Mouse (Mus musculus) C2C12 (cell line): Measurements from ENCODE around the gene Macc1. TPM values are rescaled to one million over a fixed set of nuclear protein-coding genes. Genes with fewer than 3 reads are reported as not detected.

Experiments used
- H3K27me3 ChIP-seq: one replicate; pipeline ENCODE4 v1.6.1; 2011; ENCODE audit not compliant: control insufficient read depth, insufficient read depth, insufficient read length
- H3K36me3 ChIP-seq: one replicate; pipeline ENCODE4 v1.6.1; 2011; ENCODE audit not compliant: control insufficient read depth, insufficient read depth
- H3K4me3 ChIP-seq: one replicate; pipeline ENCODE4 v1.5.1; 2011; ENCODE audit warnings: mild to moderate bottlenecking, control low read depth; ENCODE audit not compliant: poor library complexity, insufficient read depth, severe bottlenecking
- H3K79me2 ChIP-seq: one replicate; pipeline ENCODE4 v1.6.1; 2011; ENCODE audit not compliant: control insufficient read depth, insufficient read depth
- H3K79me3 ChIP-seq: one replicate; pipeline ENCODE4 v1.6.1; 2011; ENCODE audit warnings: low read depth, control low read depth
- H3ac ChIP-seq: one replicate; pipeline ENCODE3; 2011; ENCODE audit warnings: low read depth; ENCODE audit not compliant: control insufficient read depth, insufficient read length
- CEBPB ChIP-seq: IDR thresholded peaks from one replicate; pipeline ENCODE4 v1.6.1; 2011; ENCODE audit warnings: low read depth, mild to moderate bottlenecking, control low read depth, moderate library complexity
- CTCF ChIP-seq: IDR thresholded peaks from one replicate; pipeline ENCODE4 v1.5.1; 2011; ENCODE audit not compliant: control insufficient read depth, insufficient read depth, insufficient read length
- FOSL1 ChIP-seq: IDR thresholded peaks from one replicate; pipeline ENCODE4 v1.8.0; 2011; ENCODE audit warnings: mild to moderate bottlenecking, low read length; ENCODE audit not compliant: poor library complexity, insufficient read depth, severe bottlenecking
- MAX ChIP-seq: IDR thresholded peaks from one replicate; pipeline ENCODE4 v1.6.1; 2011; ENCODE audit warnings: mild to moderate bottlenecking, control low read depth
- MYOD1 ChIP-seq: IDR thresholded peaks from one replicate; pipeline ENCODE4 v1.6.1; 2011; ENCODE audit warnings: low read depth; ENCODE audit not compliant: control insufficient read depth, insufficient read length
- MYOG ChIP-seq: IDR thresholded peaks from one replicate; pipeline ENCODE4 v1.6.1; 2011; ENCODE audit not compliant: control insufficient read depth, insufficient read length; ENCODE audit errors: extremely low read depth
- USF1 ChIP-seq: IDR thresholded peaks from one replicate; pipeline ENCODE4 v1.6.1; 2011; ENCODE audit warnings: low read depth, mild to moderate bottlenecking, control low read depth, moderate library complexity
- polyA plus RNA-seq: library from polyadenylated mRNA; unstranded; fragments of >200 nt; fragmentation: generic; extraction: Trizol; gene quantifications from one replicate; pipeline ENCODE4 v1.2.1, GENCODE M21; 2012; ENCODE audit warnings: missing spikeins

Gene Macc1
- polyA plus RNA-seq, 1 experiment, result 0.39 TPM

DNA sequence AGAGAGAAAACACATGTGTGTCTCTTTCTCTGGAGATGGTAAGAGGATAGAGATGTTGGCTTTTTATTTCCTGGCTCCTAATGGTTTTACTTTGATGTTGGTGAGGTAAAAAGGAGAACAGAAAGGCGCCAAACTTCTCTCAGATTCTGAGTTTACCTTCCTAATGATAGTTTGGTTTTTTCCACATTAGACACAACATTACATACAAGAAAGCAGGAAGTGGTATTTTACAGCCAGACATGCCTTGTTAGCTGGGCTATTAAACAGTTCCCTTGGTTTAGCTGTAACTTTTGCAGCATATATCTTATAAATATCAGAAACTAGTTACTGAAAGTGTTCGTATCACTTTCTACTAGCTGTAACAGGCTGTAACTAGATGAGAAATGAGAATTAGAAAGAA lies 96.9 kb downstream of the Macc1 start:
- TF ChIP-seq MYOG, result no peak
- TF ChIP-seq MYOD1, result no peak
- no peak for TF ChIP-seq USF1
- no peak for TF ChIP-seq CEBPB
- TF ChIP-seq FOSL1, result no peak
- no peak for TF ChIP-seq CTCF
- TF ChIP-seq MAX, result no peak
- Histone ChIP-seq H3K79me2 (no peaks in the 10 kb centered on the region), H3K36me3 (no peaks in the 10 kb centered on the region), H3K4me3 (no peak overlapping the region), H3K27me3 (no peaks in the 10 kb centered on the region), H3K79me3 (no peaks in the 10 kb centered on the region), H3ac (no peak overlapping the region)

- Histone ChIP-seq H3K36me3 (no peaks in the 10 kb centered on the region), H3K79me2 (no peaks in the 10 kb centered on the region), H3K4me3 (no peak overlapping the region), H3K27me3 (no peaks in the 10 kb centered on the region), H3K79me3 (no peaks in the 10 kb centered on the region), H3ac (no peak overlapping the region)
- peak; percentile 62 for TF ChIP-seq CEBPB
- TF ChIP-seq FOSL1, result no peak
- TF ChIP-seq USF1, result no peak
Measured at GRCm38 (mm10) chr12:119411982-119412381, 97.9 kb downstream of the Macc1 start.

DNA sequence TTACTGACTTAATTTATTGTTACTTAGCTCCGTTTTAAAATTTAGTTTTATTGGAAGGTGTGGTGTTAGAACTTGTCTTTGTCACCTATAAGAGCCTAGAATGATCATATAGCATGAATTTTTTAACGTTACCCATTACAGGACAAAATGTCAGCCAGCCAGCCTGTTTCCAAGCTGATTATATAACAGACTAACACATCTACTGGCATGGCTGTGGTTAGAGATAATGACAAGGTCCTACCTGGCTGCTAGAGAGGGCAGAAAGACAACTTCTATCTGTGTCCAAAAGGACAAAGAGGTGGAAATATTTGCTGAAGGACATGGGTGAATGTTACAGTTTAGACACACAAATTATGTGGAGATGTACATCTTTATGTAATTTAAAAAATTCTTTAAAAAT lies 101.8 kb downstream of the Macc1 start:
- no peaks in the 10 kb centered on the region for H3K79me3 ChIP-seq
- no peak overlapping the region for H3ac ChIP-seq
- no peak for TF ChIP-seq FOSL1
- no peak for TF ChIP-seq MAX
- no peak for TF ChIP-seq CEBPB
- no peak overlapping the region for H3K4me3 ChIP-seq
- H3K36me3 ChIP-seq, result no peaks in the 10 kb centered on the region
- no peaks in the 10 kb centered on the region for H3K79me2 ChIP-seq
- H3K27me3 ChIP-seq, result no peaks in the 10 kb centered on the region

GRCm38 (mm10) chr12:119425749-119426148 lies 111.7 kb downstream of the Macc1 start:
- Histone ChIP-seq H3K27me3 (no peaks in the 10 kb centered on the region), H3ac (no peak overlapping the region), H3K79me3 (no peaks in the 10 kb centered on the region), H3K36me3 (no peaks in the 10 kb centered on the region), H3K4me3 (no peak overlapping the region), H3K79me2 (no peaks in the 10 kb centered on the region)
- no peak for TF ChIP-seq CTCF
- no peak for TF ChIP-seq MAX
- TF ChIP-seq USF1, result no peak
- no peak for TF ChIP-seq CEBPB
- no peak for TF ChIP-seq MYOD1
- TF ChIP-seq MYOG, result no peak
- TF ChIP-seq FOSL1, result no peak

DNA sequence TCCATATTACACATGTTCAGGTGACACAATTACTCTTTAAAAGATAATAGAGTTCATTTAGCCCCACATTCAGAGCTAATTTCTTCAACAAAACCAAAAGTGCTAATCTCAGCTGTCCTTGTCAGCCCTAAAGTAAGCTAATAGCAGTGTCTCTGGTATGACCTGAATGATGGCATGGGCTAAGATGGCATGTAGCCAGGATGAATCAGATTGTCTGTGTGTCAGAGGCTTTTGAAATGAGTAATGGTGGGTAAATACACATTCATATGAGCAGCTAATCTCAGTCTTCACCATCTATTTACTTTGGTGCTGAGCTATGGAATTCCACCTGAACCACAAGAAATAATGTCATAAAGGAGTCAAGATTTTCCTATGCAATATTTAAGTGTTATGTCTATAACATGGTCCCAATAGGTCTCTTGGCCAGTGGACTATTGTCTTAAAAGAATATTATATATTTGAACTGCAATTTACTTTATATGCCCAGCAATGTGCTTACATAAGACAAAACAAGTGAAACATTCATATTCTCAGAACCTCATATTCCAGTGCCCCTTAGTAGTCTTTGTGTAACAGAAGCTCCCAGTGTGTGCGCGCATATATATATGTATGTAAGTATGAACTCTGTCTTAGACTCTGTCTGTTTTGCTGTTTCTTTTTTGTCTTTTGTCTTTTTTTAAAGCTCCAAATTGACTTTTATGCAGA lies 112.3 kb downstream of the Macc1 start:
- Histone ChIP-seq H3K27me3 (no peaks in the 10 kb centered on the region), H3K79me3 (no peaks in the 10 kb centered on the region), H3ac (no peak overlapping the region), H3K4me3 (no peak overlapping the region), H3K36me3 (no peaks in the 10 kb centered on the region), H3K79me2 (no peaks in the 10 kb centered on the region)
- TF ChIP-seq MAX, result no peak
- no peak for TF ChIP-seq CEBPB
- no peak for TF ChIP-seq MYOG
- peak; percentile 83 for TF ChIP-seq FOSL1
- peak; percentile 28 for TF ChIP-seq MYOD1
- no peak for TF ChIP-seq CTCF

DNA sequence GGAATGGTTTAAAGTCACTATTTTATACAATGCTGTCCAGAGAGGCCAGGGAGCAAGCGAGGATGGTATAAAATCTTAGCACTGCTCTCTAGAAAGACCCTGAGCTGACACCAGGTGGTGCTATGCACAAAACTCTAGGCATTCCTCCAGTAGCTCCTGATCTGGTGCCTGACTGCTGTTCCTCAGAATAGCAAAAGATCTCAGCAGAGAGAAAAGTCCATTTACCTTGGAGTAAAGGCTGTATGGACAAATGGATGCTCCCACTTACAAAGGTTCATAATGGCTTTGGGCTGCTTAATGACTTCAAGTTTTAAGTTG lies 112.8 kb downstream of the Macc1 start:
- Histone ChIP-seq H3ac (no peak overlapping the region), H3K27me3 (no peaks in the 10 kb centered on the region), H3K79me3 (no peaks in the 10 kb centered on the region), H3K36me3 (no peaks in the 10 kb centered on the region), H3K79me2 (no peaks in the 10 kb centered on the region), H3K4me3 (no peak overlapping the region)
- no peak for TF ChIP-seq CTCF
